Mouse (Mus musculus): Measurements from ENCODE around the gene Gm20388.

GRCm38 (mm10) chr8:120947240-120947639 lies 1036.6 kb downstream of the Gm20388 start:
- TF ChIP-seq CTCF (IDR thresholded peaks at IDR 0.05; ENCODE audit: borderline replicate concordance, insufficient read depth, low read depth, low read length) (no peak), POLR2A (IDR thresholded peaks at IDR 0.05; ENCODE audit: borderline replicate concordance, insufficient read depth, low read length) (no peak)
